Mouse (Mus musculus) liver, embryonic 16.5 days (tissue): ENCODE data around the gene Bcar3. TPM values are rescaled to one million over a fixed set of nuclear protein-coding genes. Genes with fewer than 3 reads are reported as not detected.

Source experiments
- ATAC-seq: fragments of 200-750 bp; cut with Nextera tagmentation; 2 replicates; pipeline ENCODE4 v1.8.0; 2017; ENCODE audit warnings: low read depth, mild to moderate bottlenecking, moderate number of reproducible peaks, moderate library complexity
- H3K27ac ChIP-seq: fragments of 300-500 bp; sonication (generic); 2 replicates; pipeline ENCODE4 v1.5.1; 2014; ENCODE audit warnings: mild to moderate bottlenecking, low read length
- H3K27me3 ChIP-seq: fragments of 300-500 bp; sonication (generic); 2 replicates; pipeline ENCODE4 v1.6.1; 2014; ENCODE audit warnings: low read depth, low read length, mixed read lengths; ENCODE audit not compliant: control insufficient read depth, insufficient read depth
- H3K36me3 ChIP-seq: fragments of 300-500 bp; sonication (generic); 2 replicates; pipeline ENCODE4 v1.6.1; 2014; ENCODE audit warnings: mild to moderate bottlenecking; ENCODE audit not compliant: control insufficient read depth, insufficient read depth
- H3K4me1 ChIP-seq: fragments of 300-500 bp; sonication (generic); 2 replicates; pipeline ENCODE4 v1.6.1; 2014; ENCODE audit warnings: low read depth, low read length, mixed read lengths; ENCODE audit not compliant: control insufficient read depth
- H3K4me2 ChIP-seq: fragments of 300-500 bp; sonication (generic); 2 replicates; pipeline ENCODE4 v1.6.1; 2014; ENCODE audit warnings: low read depth, low read length, mixed read lengths
- H3K4me3 ChIP-seq: fragments of 300-500 bp; sonication (generic); 2 replicates; pipeline ENCODE4 v1.5.1; 2014; ENCODE audit warnings: low read depth, mild to moderate bottlenecking, low read length
- H3K9ac ChIP-seq: fragments of 300-500 bp; sonication (generic); 2 replicates; pipeline ENCODE4 v1.6.1; 2014; ENCODE audit warnings: low read depth, low read length
- H3K9me3 ChIP-seq: fragments of 300-500 bp; sonication (generic); replicated peaks from 2 replicates; pipeline ENCODE4 v1.6.1; 2016; ENCODE audit warnings: low read length; ENCODE audit not compliant: control insufficient read depth
- WGBS: fragments of 180-500 bp; shearing (Covaris S2); extraction: QIAGEN DNeasy Blood & Tissue Kit; methylation state at CpG from one replicate; pipeline ENCODE4 v1.1.7; 2014; ENCODE audit not compliant: insufficient replicate concordance; 5-methylcytosine and 5-hydroxymethylcytosine counted together
- polyA plus RNA-seq: library from polyadenylated mRNA; unstranded; fragments of >200 nt; fragmentation: Nextera tagmentation; extraction: Ambion mirVana; gene quantifications from 2 replicates; pipeline ENCODE4 v1.2.1, GENCODE M21; 2015

Bcar3 gene
- polyA plus RNA-seq, 1 experiment from 2014 or later, result 7.2 TPM

DNA sequence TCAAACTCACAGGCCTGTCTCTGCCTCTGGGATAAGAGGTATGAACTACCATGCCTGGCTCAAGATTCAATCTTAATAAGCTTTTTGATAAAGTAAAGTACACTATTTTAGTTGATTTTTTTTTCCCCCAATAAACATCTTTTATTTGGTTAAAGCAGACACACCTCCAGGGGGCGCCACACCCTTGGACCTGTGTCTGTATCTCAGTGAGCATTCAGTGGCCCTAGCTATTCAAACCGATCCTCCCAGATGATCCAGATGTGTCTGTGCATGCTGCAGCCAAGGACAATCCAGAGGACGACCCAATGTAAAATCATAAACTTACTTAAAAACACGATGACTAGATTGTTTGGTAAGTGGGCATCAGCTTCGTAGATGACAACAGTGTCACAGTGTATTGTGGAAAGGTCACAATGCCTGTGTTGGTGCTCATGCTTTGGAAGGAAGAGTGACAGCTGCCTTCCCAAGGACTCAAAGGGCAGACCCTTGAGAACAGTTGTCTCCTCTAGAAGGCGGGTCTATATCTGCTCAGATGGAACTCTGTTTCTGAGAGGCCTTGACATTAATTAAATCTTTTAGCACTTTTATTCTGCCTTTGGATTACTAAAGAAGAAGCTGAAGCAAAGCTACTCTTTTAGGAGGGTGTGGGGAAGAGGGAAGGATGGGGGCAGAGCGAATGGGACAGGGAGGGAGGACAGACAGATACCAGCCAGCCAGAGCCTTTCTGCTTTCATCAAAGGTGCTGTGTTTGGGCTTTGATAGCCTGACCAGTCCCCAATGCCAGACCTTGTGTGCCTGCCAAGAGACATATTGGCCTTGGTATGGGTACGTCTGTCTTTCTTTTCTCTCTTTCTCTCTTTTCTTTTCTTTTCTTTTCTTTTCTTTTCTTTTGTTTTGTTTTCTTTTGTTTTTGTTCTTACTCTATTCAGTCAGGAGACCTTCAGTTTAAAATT is 141.3 kb downstream of the Bcar3 start:
- no peak for ATAC-seq
- H3K27ac ChIP-seq, result no peak overlapping the region
- WGBS, result 63% methylated on average over 8 of the region's 8 CpGs
- no peaks in the 10 kb centered on the region for H3K36me3 ChIP-seq
- H3K4me1 ChIP-seq, result peaks cover 4% of the 10 kb centered on the region
- H3K27me3 ChIP-seq, result no peaks in the 10 kb centered on the region
- H3K9ac ChIP-seq, result no peak overlapping the region
- no peaks in the 10 kb centered on the region for H3K9me3 ChIP-seq
- no peak overlapping the region for H3K4me3 ChIP-seq
- no peak overlapping the region for H3K4me2 ChIP-seq

DNA sequence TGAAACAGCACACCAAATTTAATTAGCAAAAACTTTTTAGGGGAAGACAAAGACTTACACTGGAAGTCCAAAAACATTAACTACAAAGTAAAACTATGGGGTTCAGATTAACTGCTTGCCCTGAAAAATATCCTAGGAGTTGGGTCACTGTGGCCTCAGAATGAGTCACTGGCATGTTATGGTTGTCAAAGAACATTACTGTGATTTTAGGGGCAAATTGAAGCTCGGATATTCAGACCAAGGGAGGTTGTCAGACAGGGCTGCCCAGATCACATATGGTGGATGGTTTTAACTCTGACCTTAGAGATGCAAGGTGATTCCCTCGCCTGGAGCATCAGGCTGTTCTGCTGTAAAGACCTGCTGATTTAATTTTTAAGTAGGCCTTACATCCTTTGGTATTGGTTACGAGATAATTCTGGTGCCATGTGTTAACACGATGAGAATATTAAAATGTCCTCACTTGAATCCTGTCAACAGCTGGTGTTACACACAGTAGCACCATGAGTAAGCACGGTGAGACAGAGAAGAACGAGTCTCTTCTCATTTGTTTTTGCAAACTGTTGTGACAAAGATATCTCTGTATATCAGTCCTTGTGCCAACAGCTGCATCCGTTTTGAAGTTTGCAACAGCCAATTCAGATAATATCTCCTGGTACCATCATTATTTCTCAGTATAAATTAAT is 144.3 kb downstream of the Bcar3 start:
- H3K9ac ChIP-seq, result no peak overlapping the region
- no peaks in the 10 kb centered on the region for H3K27me3 ChIP-seq
- no peak overlapping the region for H3K27ac ChIP-seq
- no peak for ATAC-seq
- H3K9me3 ChIP-seq, result no peaks in the 10 kb centered on the region
- no peaks in the 10 kb centered on the region for H3K36me3 ChIP-seq
- peaks cover 2% of the 10 kb centered on the region for H3K4me1 ChIP-seq
- WGBS, result 49% methylated on average over 7 of the region's 7 CpGs
- no peak overlapping the region for H3K4me3 ChIP-seq
- no peak overlapping the region for H3K4me2 ChIP-seq

DNA sequence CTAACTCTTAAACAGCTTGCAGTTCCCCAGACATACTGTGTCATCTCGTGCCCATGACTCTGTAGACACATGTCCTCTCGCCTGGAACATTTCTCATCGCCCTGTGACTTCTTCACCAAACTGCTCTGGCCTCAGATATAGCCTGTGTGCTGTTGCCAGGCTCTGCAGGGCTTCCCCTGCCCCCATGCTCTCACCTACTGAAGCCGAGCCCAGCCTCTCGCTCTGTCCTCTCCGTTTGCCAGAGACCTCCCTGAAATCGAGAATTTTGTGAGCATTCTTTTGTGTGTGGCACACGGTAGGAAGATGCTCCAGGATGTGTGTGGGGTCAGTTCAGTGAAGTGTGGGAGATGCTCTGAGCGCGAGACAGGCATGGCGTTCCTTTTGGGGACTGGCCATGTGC is 151.8 kb downstream of the Bcar3 start:
- Histone ChIP-seq H3K27me3 (no peaks in the 10 kb centered on the region), H3K4me2 (no peak overlapping the region), H3K27ac (no peak overlapping the region), H3K4me3 (no peak overlapping the region), H3K9ac (no peak overlapping the region), H3K36me3 (no peaks in the 10 kb centered on the region), H3K4me1 (no peaks in the 10 kb centered on the region), H3K9me3 (no peaks in the 10 kb centered on the region)
- 69% methylated on average over 11 of the region's 11 CpGs for WGBS
- ATAC-seq, result no peak

DNA sequence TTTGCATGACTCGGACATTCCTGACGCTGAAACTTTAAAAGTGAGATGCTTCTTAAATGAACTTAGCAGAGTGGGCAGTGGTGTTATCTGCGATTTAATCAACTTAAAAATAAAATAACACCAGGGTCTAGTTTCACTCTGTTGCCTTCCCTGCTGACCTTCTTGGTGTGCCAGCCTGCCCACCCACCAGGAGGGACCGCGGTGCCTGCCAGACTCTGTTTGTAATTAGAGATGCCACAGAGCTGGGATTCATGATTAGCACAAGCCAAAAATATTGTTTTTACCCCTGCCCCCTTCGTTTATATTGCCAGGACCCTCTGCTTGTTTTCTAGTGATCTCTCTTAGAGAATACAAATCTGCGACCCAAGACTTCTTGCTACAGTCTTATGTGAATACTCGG is 152.7 kb downstream of the Bcar3 start:
- Histone ChIP-seq H3K36me3 (no peaks in the 10 kb centered on the region), H3K9me3 (no peaks in the 10 kb centered on the region), H3K4me1 (no peaks in the 10 kb centered on the region), H3K4me2 (no peak overlapping the region), H3K4me3 (no peak overlapping the region), H3K9ac (no peak overlapping the region), H3K27ac (no peak overlapping the region), H3K27me3 (no peaks in the 10 kb centered on the region)
- 75% methylated on average over 8 of the region's 8 CpGs for WGBS
- ATAC-seq, result no peak

DNA sequence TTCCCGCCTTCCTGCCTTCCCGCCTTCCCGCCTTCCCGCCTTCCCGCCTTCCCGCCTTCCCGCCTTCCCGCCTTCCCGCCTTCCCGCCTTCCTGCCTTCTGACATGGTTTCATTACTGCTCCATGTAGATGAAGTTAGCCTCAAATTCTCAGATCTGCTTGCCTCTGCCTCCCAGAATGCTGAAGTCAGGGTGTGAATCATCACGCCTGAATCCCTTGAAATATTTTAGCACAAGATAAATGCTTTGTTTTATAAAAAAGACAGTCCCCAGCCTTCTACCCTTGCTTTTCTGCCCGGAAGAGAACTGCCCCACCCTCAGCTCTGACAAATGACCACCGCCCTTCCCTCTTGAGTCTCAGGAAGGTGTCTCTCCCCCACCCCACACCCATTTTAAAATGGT is 154.3 kb downstream of the Bcar3 start:
- Histone ChIP-seq H3K27ac (no peak overlapping the region), H3K4me1 (no peaks in the 10 kb centered on the region), H3K36me3 (no peaks in the 10 kb centered on the region), H3K4me2 (no peak overlapping the region), H3K9ac (no peak overlapping the region), H3K27me3 (no peaks in the 10 kb centered on the region), H3K9me3 (no peaks in the 10 kb centered on the region), H3K4me3 (no peak overlapping the region)
- 87% methylated on average over 13 of the region's 13 CpGs for WGBS
- ATAC-seq, result no peak

DNA sequence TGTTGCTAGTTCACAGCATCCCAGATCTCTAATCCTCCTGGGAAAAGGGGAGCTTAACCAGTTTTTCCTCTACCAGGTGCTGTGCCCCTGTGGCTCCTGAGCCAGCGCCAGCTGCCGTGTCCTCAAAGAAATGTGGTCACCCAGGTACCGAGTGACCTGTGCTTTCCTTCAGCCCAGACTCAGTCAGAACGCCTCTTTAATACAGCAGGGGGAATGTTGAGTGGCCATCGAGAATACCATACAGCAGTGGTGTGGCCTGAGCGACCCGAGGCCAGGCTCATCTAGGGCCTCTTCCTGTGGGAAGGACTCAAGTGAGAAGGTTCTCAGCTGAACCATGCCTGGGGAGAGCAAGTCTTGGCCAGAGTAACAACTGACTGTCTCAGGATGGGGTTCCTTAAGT is 156.1 kb downstream of the Bcar3 start:
- no peak overlapping the region for H3K9ac ChIP-seq
- H3K4me1 ChIP-seq, result no peaks in the 10 kb centered on the region
- H3K9me3 ChIP-seq, result no peaks in the 10 kb centered on the region
- H3K36me3 ChIP-seq, result no peaks in the 10 kb centered on the region
- WGBS, result 56% methylated on average over 7 of the region's 7 CpGs
- H3K27ac ChIP-seq, result no peak overlapping the region
- H3K4me2 ChIP-seq, result no peak overlapping the region
- H3K4me3 ChIP-seq, result no peak overlapping the region
- no peak for ATAC-seq
- H3K27me3 ChIP-seq, result no peaks in the 10 kb centered on the region

DNA sequence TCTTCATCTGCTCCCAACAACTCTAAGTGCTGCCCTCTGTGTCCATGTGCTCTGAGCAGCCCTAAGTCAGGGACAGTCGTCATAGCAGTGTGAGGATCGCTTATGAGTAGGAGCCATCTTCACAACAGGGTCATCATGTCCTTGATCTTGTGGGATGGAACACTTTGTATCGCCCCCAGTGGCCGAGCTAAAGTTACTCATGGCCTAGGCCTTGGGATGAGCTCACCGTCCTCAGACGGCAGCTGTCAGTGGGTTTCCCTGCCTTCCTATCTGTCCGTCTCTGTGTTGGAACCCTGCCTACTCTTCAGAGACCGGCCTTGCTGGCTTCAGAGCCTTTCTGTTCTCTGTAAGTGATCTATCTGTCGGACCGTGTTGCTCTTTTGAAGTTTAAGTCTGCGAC is 159.9 kb downstream of the Bcar3 start:
- Histone ChIP-seq H3K27ac (no peak overlapping the region), H3K4me2 (no peak overlapping the region), H3K36me3 (no peaks in the 10 kb centered on the region), H3K4me1 (no peaks in the 10 kb centered on the region; the same call in 1 of the 2 replicates), H3K9me3 (no peaks in the 10 kb centered on the region), H3K27me3 (no peaks in the 10 kb centered on the region), H3K9ac (no peak overlapping the region), H3K4me3 (no peak overlapping the region)
- WGBS, result 73% methylated on average over 11 of the region's 11 CpGs
- no peak for ATAC-seq

DNA sequence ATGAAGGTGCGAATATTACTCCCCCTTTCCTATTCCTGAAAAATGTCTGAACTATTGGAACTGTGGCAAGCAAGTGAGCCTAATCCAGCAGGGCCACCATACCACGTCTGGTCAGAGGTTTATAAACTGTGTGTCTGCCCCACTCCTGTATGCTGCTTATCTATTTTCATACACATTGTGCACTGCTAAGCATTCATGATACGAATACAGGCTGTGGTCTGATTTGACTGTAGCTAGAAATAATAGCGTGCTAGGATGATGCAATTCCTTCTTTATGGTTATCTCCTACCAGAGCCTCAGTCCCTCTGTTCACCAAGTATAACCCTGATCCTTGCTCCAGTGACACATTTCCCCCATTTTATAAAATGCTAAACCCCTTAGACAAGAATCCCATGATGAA is 162.2 kb downstream of the Bcar3 start:
- Histone ChIP-seq H3K4me1 (no peaks in the 10 kb centered on the region; the same call in 1 of the 2 replicates), H3K27ac (no peak overlapping the region), H3K4me3 (no peak overlapping the region), H3K9me3 (no peaks in the 10 kb centered on the region), H3K4me2 (no peak overlapping the region), H3K36me3 (no peaks in the 10 kb centered on the region), H3K27me3 (no peaks in the 10 kb centered on the region), H3K9ac (no peak overlapping the region)
- 31% methylated on average over 4 of the region's 4 CpGs for WGBS
- peak; percentile 35; the same call in 1 of the 2 replicates for ATAC-seq

DNA sequence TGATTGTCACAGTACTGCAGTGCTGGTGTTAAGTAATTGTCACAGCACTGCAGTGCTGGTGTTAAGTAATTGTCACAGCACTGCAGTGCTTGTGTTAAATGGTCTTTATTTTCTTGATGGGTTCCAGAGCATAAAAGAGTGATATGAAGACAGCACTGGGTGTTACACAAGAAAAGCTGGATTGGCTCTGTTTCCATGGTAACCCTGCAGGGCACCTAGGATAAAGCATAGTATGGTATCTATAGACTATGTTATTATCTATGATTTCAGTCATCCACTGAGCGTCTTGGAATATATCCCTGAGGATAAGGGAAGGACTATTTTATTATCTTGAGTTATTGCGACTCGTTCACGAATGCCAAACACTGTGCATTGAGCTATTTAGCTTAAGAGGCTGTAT is 162.9 kb downstream of the Bcar3 start:
- H3K9me3 ChIP-seq, result no peaks in the 10 kb centered on the region
- ATAC-seq, result no peak
- H3K4me2 ChIP-seq, result no peak overlapping the region
- no peaks in the 10 kb centered on the region for H3K36me3 ChIP-seq
- 67% methylated on average over 4 of the region's 4 CpGs for WGBS
- no peak overlapping the region for H3K9ac ChIP-seq
- no peaks in the 10 kb centered on the region for H3K27me3 ChIP-seq
- no peak overlapping the region for H3K4me3 ChIP-seq
- no peak overlapping the region for H3K27ac ChIP-seq
- H3K4me1 ChIP-seq, result no peaks in the 10 kb centered on the region; the same call in 1 of the 2 replicates
